Comparison of ENCODE assay signal across 8 mouse cellular contexts in genomic region chr4:40218382-40218781, GRCm38 (mm10). TPM values are rescaled to one million over a fixed set of nuclear protein-coding genes. Genes with fewer than 3 reads are reported as not detected.
A peak's percentile ranks its signal among the peaks of the same experiment; 100 is the strongest.
DNase-seq lines count a peak whose midpoint lies in the region; ATAC-seq and TF ChIP-seq lines count a peak whose summit lies in the region.
"Had no signal": no experiment of that assay in that cellular context is flagged by ENCODE, and none has a peak within 500 bp of the region (broad histone marks: within the 10 kb centered on the region; RNA-seq: fewer than 3 reads in every experiment).

No protein-coding gene starts in this region.

- H3K9me3 ChIP-seq in midbrain, embryonic 13.5 days: no peaks in the 10 kb centered on the region
- H3K9me3 ChIP-seq: midbrain, embryonic 12.5 days had no signal

- no peak overlapping the region for H3K27ac ChIP-seq in midbrain, embryonic 13.5 days
- H3K27ac ChIP-seq: midbrain, embryonic 12.5 days had no signal

- peak; percentile 64 for TF ChIP-seq CTCF in lung, adult 2 months (IDR thresholded peaks at IDR 0.05; ENCODE audit: insufficient read depth, low read length)

- H3K4me3 ChIP-seq in lung, adult 2 months (replicated peaks; ENCODE audit: extremely low read depth, low read depth, low read length): no peak overlapping the region
- no peak overlapping the region for H3K4me3 ChIP-seq in midbrain, embryonic 13.5 days (replicated peaks)
- H3K4me3 ChIP-seq: midbrain, embryonic 12.5 days had no signal

- no peaks in the 10 kb centered on the region for H3K4me1 ChIP-seq in lung, adult 2 months (ENCODE audit: control insufficient read depth, insufficient read depth, low read length)
- peaks cover 10% of the 10 kb centered on the region; the same call in 1 of the 2 replicates for H3K4me1 ChIP-seq in midbrain, embryonic 13.5 days (replicated peaks)

- 0 out of 2 replicates have a peak, but pooled peaks have one; percentile 52 for ATAC-seq in erythroid progenitor cell, adult 5-6 weeks (replicated peaks; ENCODE audit: low FRiP score, poor library complexity, severe bottlenecking)
- peak; percentile 30; the same call in 1 of the 2 replicates for ATAC-seq in midbrain, embryonic 13.5 days

- no peaks in the 10 kb centered on the region for H3K36me3 ChIP-seq in midbrain, embryonic 13.5 days
- H3K36me3 ChIP-seq: midbrain, embryonic 12.5 days had no signal

- H3K9ac ChIP-seq in midbrain, embryonic 13.5 days (replicated peaks): no peak overlapping the region
- H3K9ac ChIP-seq: midbrain, embryonic 12.5 days had no signal

- no peak for TF ChIP-seq POLR2A in lung, adult 2 months (IDR thresholded peaks at IDR 0.05; ENCODE audit: borderline replicate concordance, extremely low read depth, low read depth, low read length)

- DNase-seq in lung, adult 2 months: no peak
- no peak for DNase-seq in lung, postnatal 25 days (ENCODE audit: low spot score)
- DNase-seq in T-cell, adult 2 months (ENCODE audit: low spot score): peak; percentile 51
- DNase-seq in cerebellum, postnatal 4 days (ENCODE audit: low spot score in 2 of 2): no peak
- DNase-seq in frontal cortex, postnatal 25 days (ENCODE audit: low spot score in 2 of 2): no peak

- no peaks in the 10 kb centered on the region for H3K27me3 ChIP-seq in midbrain, embryonic 13.5 days
- H3K27me3 ChIP-seq: midbrain, embryonic 12.5 days had no signal

- H3K4me2 ChIP-seq in midbrain, embryonic 13.5 days (replicated peaks): no peak overlapping the region
- H3K4me2 ChIP-seq: midbrain, embryonic 12.5 days had no signal

- 72% methylated on average over 7 of the region's 7 CpGs for WGBS in lung, adult 2 months
- WGBS in midbrain, embryonic 13.5 days: 73% methylated on average over 7 of the region's 7 CpGs

RNA-seq across cellular contexts. Expression of gene Ddx58, which starts 21.2 kb away (rescaled TPM):
- 14.0 and 21.8 TPM in 2 replicates for polyA plus RNA-seq in lung, adult 2 months (2012; rRNA removed)
- 5.0 and 16.6 TPM in 2 replicates for total RNA-seq in erythroid progenitor cell, adult 5-6 weeks (2015; ENCODE audit: low replicate concordance)
- 11.3 and 18.1 TPM in 2 replicates for total RNA-seq in erythroid progenitor cell, adult 5-6 weeks (2017; ENCODE audit: low replicate concordance)
- 3.0 and 3.1 TPM in 2 replicates for polyA plus RNA-seq in midbrain, embryonic 13.5 days (2015; fragmentation: Nextera tagmentation; extraction: Ambion mirVana)

RNA-seq across cellular contexts. Expression of gene Smim27, which starts 51.0 kb away (rescaled TPM):
- polyA plus RNA-seq in lung, adult 2 months (2012; rRNA removed): 15.2 and 22.2 TPM in 2 replicates
- total RNA-seq in erythroid progenitor cell, adult 5-6 weeks (2015; ENCODE audit: low replicate concordance): 3.4 and 14.8 TPM in 2 replicates
- 1.2 TPM in 1 of 2 replicates, not detected in the other for total RNA-seq in erythroid progenitor cell, adult 5-6 weeks (2017; ENCODE audit: low replicate concordance)
- 20.9 and 23.0 TPM in 2 replicates for polyA plus RNA-seq in midbrain, embryonic 13.5 days (2015; fragmentation: Nextera tagmentation; extraction: Ambion mirVana)

RNA-seq across cellular contexts. Expression of gene Topors, which starts 51.3 kb away (rescaled TPM):
- polyA plus RNA-seq in lung, adult 2 months (2012; rRNA removed): 4.0 and 5.3 TPM in 2 replicates
- 21.8 and 25.2 TPM in 2 replicates for total RNA-seq in erythroid progenitor cell, adult 5-6 weeks (2015; ENCODE audit: low replicate concordance)
- 18.8 and 27.9 TPM in 2 replicates for total RNA-seq in erythroid progenitor cell, adult 5-6 weeks (2017; ENCODE audit: low replicate concordance)
- polyA plus RNA-seq in midbrain, embryonic 13.5 days (2015; fragmentation: Nextera tagmentation; extraction: Ambion mirVana): 35.0 and 36.7 TPM in 2 replicates
